Mouse (Mus musculus): ENCODE measurements at regions not wholly inside any gene's neighbourhood (a gene's known extent, or its start where the extent isn't known, plus 50 kb on each side); places are given as distances from the start of the nearest gene placed in this dataset.

DNA sequence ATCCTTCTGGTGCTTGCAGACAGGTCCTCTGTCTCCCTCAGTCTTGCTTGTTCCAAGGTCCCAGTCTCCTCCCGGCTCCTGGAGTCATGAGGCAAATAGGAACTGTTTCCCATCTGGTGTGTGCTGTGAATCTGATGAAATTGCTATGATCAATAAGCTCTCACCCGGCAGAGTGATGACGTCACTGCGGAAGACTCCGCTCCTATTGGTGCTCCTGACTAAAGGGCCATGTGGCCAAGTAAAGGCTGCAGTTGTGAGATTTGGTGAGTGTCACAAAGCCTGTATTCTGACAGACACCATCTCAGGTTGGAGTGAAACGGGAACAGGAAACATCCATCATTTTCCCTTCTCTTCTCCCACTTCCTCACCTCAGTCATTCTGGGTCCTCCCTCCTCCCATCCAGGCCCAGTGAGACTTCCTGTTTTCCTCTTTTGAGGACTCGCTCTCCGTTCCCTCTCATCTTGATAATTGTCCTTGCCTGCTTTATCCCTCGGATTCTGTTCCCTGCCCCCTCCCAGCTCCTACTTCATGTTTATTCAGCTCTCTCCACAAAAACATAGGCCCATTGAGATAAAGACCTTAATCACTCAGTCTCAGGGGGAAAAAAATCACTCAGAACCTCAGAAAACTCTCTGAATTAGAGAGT lies 133.4 kb downstream of the Fam43a start:
- TF ChIP-seq EP300 (optimal IDR thresholded peaks at IDR 0.05), result no peak
- no peak for TF ChIP-seq CTCF (IDR thresholded peaks at IDR 0.05; ENCODE audit: low read depth)
- Histone ChIP-seq H3K9ac (ENCODE audit: low read length) (no peak overlapping the region), H3K9me3 (ENCODE audit: control insufficient read depth, low read length) (no peaks in the 10 kb centered on the region), H3K27ac (replicated peaks) (no peak overlapping the region), H3K4me3 (ENCODE audit: low read depth, low read length) (no peak overlapping the region), H3K4me1 (replicated peaks; ENCODE audit: control insufficient read depth, insufficient read depth) (0 out of 2 replicates have a peak, but pooled peaks cover 3% of the 10 kb centered on the region), H3K4me2 (replicated peaks; ENCODE audit: low read depth) (no peak overlapping the region), H3K27me3 (ENCODE audit: control insufficient read depth, insufficient read depth, low read length) (no peaks in the 10 kb centered on the region), H3K36me3 (ENCODE audit: control insufficient read depth, insufficient read depth, low read length) (no peaks in the 10 kb centered on the region)
- WGBS, result 55% methylated on average over 9 of the region's 9 CpGs
- no peak for ATAC-seq (ENCODE audit: low FRiP score, low TSS enrichment)
- DNase-seq (ENCODE audit: low spot score), result no peak

DNA sequence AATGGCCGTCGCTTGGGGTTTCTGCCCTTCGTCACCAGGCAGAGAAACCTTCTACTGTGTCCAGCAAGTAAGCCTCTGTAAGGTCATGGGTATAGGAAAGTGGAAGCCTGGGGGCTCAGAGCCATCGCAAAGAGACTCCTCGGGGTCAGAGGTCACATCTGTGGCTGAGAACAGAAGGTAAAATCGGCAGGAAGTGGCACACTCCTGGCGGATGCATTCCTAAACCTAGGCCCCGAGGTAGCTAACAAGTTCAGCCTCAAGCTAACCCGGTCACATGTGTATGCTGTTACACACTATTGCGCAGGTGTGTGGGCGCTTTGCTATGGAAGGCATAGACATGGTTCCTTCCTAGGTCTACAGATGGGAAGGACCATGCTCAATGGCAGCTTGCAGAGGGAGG lies 134.0 kb downstream of the Fam43a start:
- TF ChIP-seq CTCF (IDR thresholded peaks at IDR 0.05; ENCODE audit: low read depth) (no peak), EP300 (optimal IDR thresholded peaks at IDR 0.05) (no peak)
- WGBS, result 66% methylated on average over 11 of the region's 11 CpGs

DNA sequence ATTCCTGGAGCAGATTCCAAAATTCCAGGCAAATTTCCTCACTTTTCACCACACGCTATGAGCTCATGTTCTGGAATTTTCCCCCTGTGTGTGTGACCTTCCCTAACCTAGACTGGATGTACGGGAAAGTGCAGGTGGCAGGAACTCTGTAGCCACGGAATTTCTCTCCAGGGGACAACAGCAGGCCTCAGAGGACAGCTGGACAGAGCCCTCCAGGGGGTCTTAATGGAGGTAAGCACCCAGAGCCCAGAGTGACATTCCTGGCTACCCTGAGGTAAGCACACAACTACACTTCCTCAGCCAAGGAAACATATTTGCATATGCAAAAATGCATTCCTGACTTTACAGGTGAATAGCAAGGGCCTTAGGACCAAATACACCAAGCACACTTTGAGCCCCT lies 135.8 kb downstream of the Fam43a start:
- no peak overlapping the region for H3K4me2 ChIP-seq (replicated peaks; ENCODE audit: low read depth)
- TF ChIP-seq EP300 (optimal IDR thresholded peaks at IDR 0.05) (no peak), CTCF (IDR thresholded peaks at IDR 0.05; ENCODE audit: low read depth) (no peak)
- no peak overlapping the region for H3K4me3 ChIP-seq (ENCODE audit: low read depth, low read length)
- H3K9me3 ChIP-seq (ENCODE audit: control insufficient read depth, low read length), result no peaks in the 10 kb centered on the region
- ATAC-seq (ENCODE audit: low FRiP score, low TSS enrichment), result no peak
- H3K4me1 ChIP-seq (replicated peaks; ENCODE audit: control insufficient read depth, insufficient read depth), result 0 out of 2 replicates have a peak, but pooled peaks cover 3% of the 10 kb centered on the region
- no peak overlapping the region for H3K9ac ChIP-seq (ENCODE audit: low read length)
- H3K27me3 ChIP-seq (ENCODE audit: control insufficient read depth, insufficient read depth, low read length), result no peaks in the 10 kb centered on the region
- no peak overlapping the region for H3K27ac ChIP-seq (replicated peaks)
- DNase-seq (ENCODE audit: low spot score), result no peak
- no peaks in the 10 kb centered on the region for H3K36me3 ChIP-seq (ENCODE audit: control insufficient read depth, insufficient read depth, low read length)
- 62% methylated on average over 3 of the region's 3 CpGs for WGBS

More for the DNA sequence above, 134.0 kb downstream of the Fam43a start:
- H3K36me3 ChIP-seq (ENCODE audit: control insufficient read depth, insufficient read depth, low read length), result no peaks in the 10 kb centered on the region
- no peaks in the 10 kb centered on the region for H3K27me3 ChIP-seq (ENCODE audit: control insufficient read depth, insufficient read depth, low read length)
- DNase-seq (ENCODE audit: low spot score) (no peak), ATAC-seq (ENCODE audit: low FRiP score, low TSS enrichment) (no peak)
- H3K9me3 ChIP-seq (ENCODE audit: control insufficient read depth, low read length), result no peaks in the 10 kb centered on the region
- H3K4me1 ChIP-seq (replicated peaks; ENCODE audit: control insufficient read depth, insufficient read depth), result 0 out of 2 replicates have a peak, but pooled peaks cover 3% of the 10 kb centered on the region
- no peak overlapping the region for H3K4me2 ChIP-seq (replicated peaks; ENCODE audit: low read depth)
- no peak overlapping the region for H3K27ac ChIP-seq (replicated peaks)
- H3K9ac ChIP-seq (ENCODE audit: low read length), result no peak overlapping the region
- H3K4me3 ChIP-seq (ENCODE audit: low read depth, low read length), result no peak overlapping the region

- Histone ChIP-seq H3K27ac (replicated peaks) (no peak overlapping the region), H3K4me2 (replicated peaks; ENCODE audit: low read depth) (no peak overlapping the region), H3K4me1 (replicated peaks; ENCODE audit: control insufficient read depth, insufficient read depth) (0 out of 2 replicates have a peak, but pooled peaks cover 3% of the 10 kb centered on the region), H3K9ac (ENCODE audit: low read length) (no peak overlapping the region), H3K27me3 (ENCODE audit: control insufficient read depth, insufficient read depth, low read length) (no peaks in the 10 kb centered on the region), H3K36me3 (ENCODE audit: control insufficient read depth, insufficient read depth, low read length) (no peaks in the 10 kb centered on the region), H3K4me3 (ENCODE audit: low read depth, low read length) (no peak overlapping the region), H3K9me3 (ENCODE audit: control insufficient read depth, low read length) (no peaks in the 10 kb centered on the region)
- ATAC-seq (ENCODE audit: low FRiP score, low TSS enrichment) (0 out of 2 replicates have a peak, but pooled peaks have one; percentile 45), DNase-seq (ENCODE audit: low spot score) (no peak)
- TF ChIP-seq EP300 (optimal IDR thresholded peaks at IDR 0.05), result no peak
- TF ChIP-seq CTCF (IDR thresholded peaks at IDR 0.05; ENCODE audit: low read depth), result no peak
- 39% methylated on average over 7 of the region's 7 CpGs for WGBS
Observed at GRCm38 (mm10) chr16:30735969-30736368, 136.4 kb downstream of the Fam43a start.

DNA sequence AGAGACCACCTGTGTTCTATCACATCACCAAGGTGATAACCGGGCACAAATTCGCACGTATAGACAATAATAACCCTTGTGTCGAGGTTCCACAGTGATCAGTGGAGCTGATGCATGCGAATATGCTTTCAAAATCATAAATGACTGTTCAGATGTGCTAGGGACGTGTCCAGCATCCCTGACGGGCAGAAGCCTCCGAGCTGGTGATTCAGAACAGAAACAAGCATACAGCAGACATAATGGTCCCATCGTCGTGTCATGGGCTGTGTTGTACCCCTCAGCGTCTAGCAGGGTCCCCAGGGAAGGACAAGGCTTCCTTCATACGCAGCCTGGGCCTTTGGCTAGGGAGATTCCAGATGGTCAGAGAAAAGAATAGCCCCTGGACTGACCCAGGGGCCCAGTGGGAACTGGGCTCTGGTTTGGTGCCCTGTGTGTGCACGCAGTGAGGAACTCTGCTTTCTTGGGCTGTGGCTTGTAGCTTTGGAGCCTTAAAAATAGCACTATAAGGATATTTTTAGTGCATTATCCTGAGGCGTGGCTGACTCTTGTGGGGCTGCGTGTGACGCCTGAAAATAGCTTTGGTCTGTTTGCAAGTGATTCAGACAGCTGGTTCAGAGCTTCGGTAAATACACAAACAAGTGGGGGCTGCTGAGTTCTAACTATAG lies 137.3 kb downstream of the Fam43a start:
- Histone ChIP-seq H3K4me3 (ENCODE audit: low read depth, low read length) (no peak overlapping the region), H3K9ac (ENCODE audit: low read length) (0 out of 2 replicates have a peak overlapping the region, but pooled peaks have one; percentile 9), H3K4me2 (replicated peaks; ENCODE audit: low read depth) (0 out of 2 replicates have a peak overlapping the region, but pooled peaks have one; percentile 3), H3K36me3 (ENCODE audit: control insufficient read depth, insufficient read depth, low read length) (no peaks in the 10 kb centered on the region), H3K27ac (replicated peaks) (peak overlapping the region; percentile 65), H3K4me1 (replicated peaks; ENCODE audit: control insufficient read depth, insufficient read depth) (0 out of 2 replicates have a peak, but pooled peaks cover 3% of the 10 kb centered on the region), H3K9me3 (ENCODE audit: control insufficient read depth, low read length) (no peaks in the 10 kb centered on the region), H3K27me3 (ENCODE audit: control insufficient read depth, insufficient read depth, low read length) (no peaks in the 10 kb centered on the region)
- no peak for TF ChIP-seq EP300 (optimal IDR thresholded peaks at IDR 0.05)
- TF ChIP-seq CTCF (IDR thresholded peaks at IDR 0.05; ENCODE audit: low read depth), result no peak
- no peak for DNase-seq (ENCODE audit: low spot score)
- WGBS, result 48% methylated on average over 17 of the region's 17 CpGs
- peak; percentile 39; the same call in 1 of the 2 replicates for ATAC-seq (ENCODE audit: low FRiP score, low TSS enrichment)

- H3K4me1 ChIP-seq (replicated peaks; ENCODE audit: control insufficient read depth, insufficient read depth), result 0 out of 2 replicates have a peak, but pooled peaks cover 3% of the 10 kb centered on the region
- H3K4me2 ChIP-seq (replicated peaks; ENCODE audit: low read depth), result no peak overlapping the region
- TF ChIP-seq EP300 (optimal IDR thresholded peaks at IDR 0.05) (no peak), CTCF (IDR thresholded peaks at IDR 0.05; ENCODE audit: low read depth) (no peak)
- H3K36me3 ChIP-seq (ENCODE audit: control insufficient read depth, insufficient read depth, low read length), result no peaks in the 10 kb centered on the region
- ATAC-seq (ENCODE audit: low FRiP score, low TSS enrichment) (0 out of 2 replicates have a peak, but pooled peaks have one; percentile 53), DNase-seq (ENCODE audit: low spot score) (no peak)
- H3K9ac ChIP-seq (ENCODE audit: low read length), result no peak overlapping the region
- 81% methylated on average over 8 of the region's 8 CpGs for WGBS
- H3K4me3 ChIP-seq (ENCODE audit: low read depth, low read length), result no peak overlapping the region
- no peak overlapping the region for H3K27ac ChIP-seq (replicated peaks)
- H3K9me3 ChIP-seq (ENCODE audit: control insufficient read depth, low read length), result no peaks in the 10 kb centered on the region
- no peaks in the 10 kb centered on the region for H3K27me3 ChIP-seq (ENCODE audit: control insufficient read depth, insufficient read depth, low read length)
Observed at GRCm38 (mm10) chr16:30737524-30737923, 138.0 kb downstream of the Fam43a start.

All from stomach, postnatal 0 days (tissue).